Mouse (Mus musculus): ENCODE results near the gene Gm49601.

- TF ChIP-seq POLR2A (IDR thresholded peaks at IDR 0.05; ENCODE audit: borderline replicate concordance, insufficient read depth, low read length) (no peak), CTCF (IDR thresholded peaks at IDR 0.05; ENCODE audit: borderline replicate concordance, insufficient read depth, low read depth, low read length) (no peak)
Measured at GRCm38 (mm10) chr16:18638396-18638795, 12.2 kb upstream of the Gm49601 start.

Data from cerebellum, adult 2 months (tissue).